Mouse (Mus musculus): Measurements from ENCODE around the gene Sgpl1. TPM values are rescaled to one million over a fixed set of nuclear protein-coding genes. Genes with fewer than 3 reads are reported as not detected.

The Sgpl1 gene
- 123 TPM for polyA plus RNA-seq (2017; shearing (Covaris generic))

GRCm38 (mm10) chr10:61147157-61148040, at the start of gene Sgpl1:
Sgpl1 (minus strand) TSS chr10:61147703.

GRCm38 (mm10) chr10:61171654-61172053, 24.2 kb upstream of the Sgpl1 start, which contains the start of gene Tbata:
Tbata (plus strand) TSS chr10:61171954.

GRCm38 (mm10) chr10:61089170-61090142, 58.0 kb downstream of the Sgpl1 start, which contains the start of gene Pcbd1:
Pcbd1 (plus strand) TSS chr10:61089331.

Other genes starting within 250 kb of the Sgpl1 start
- gene Pcbd1, start 58.4 kb downstream of the Sgpl1 start, polyA plus RNA-seq (2017; shearing (Covaris generic)) = 0.89 TPM
- not detected for gene Tbata, start 24.3 kb upstream of the Sgpl1 start, polyA plus RNA-seq (2017; shearing (Covaris generic))
- gene Adamts14, start 125.7 kb upstream of the Sgpl1 start, polyA plus RNA-seq (2017; shearing (Covaris generic)) = not detected
- gene Prf1, start 150.1 kb upstream of the Sgpl1 start, polyA plus RNA-seq (2017; shearing (Covaris generic)) = 8.2 TPM
- 0.68 TPM for gene Pald1, start 235.8 kb upstream of the Sgpl1 start, polyA plus RNA-seq (2017; shearing (Covaris generic))

Data from inflammation-experienced regulatory T-cells, adult 16 weeks (primary cell).